Mouse (Mus musculus) frontal cortex, adult (tissue): ENCODE results near the gene Fgf11.

Experiments
- ATAC-seq: cut with Nextera tagmentation; 2 replicates; pipeline ENCODE4 v1.9.2; 2017; ENCODE audit warnings: mild to moderate bottlenecking, moderate library complexity, mixed read lengths; ENCODE audit not compliant: low TSS enrichment

Fgf11 gene

DNA sequence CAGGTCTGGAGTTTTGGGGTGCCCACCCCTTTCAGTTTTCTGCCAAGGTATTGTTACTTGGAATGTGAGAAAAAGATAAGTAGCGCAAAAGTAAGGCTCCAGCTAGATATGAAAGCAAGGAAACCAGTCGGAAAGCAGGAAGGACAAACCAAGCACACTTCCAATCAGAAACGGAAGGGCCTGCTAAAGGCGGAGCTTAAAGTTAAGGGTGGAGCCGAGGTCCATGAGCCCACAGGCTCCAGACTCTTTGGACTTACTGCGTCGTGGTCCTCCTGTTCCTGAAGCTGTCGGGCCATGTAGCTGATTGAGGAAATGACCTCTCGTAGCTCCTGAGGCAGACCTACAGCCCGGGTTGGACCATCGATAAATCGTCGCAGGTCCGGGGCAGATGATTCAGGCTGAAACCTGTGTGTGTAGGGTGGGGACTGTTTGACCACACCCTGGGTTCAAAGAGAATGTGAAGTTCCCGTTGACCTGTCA lies 16.8 kb downstream of the Fgf11 start:
- no peak for ATAC-seq

DNA sequence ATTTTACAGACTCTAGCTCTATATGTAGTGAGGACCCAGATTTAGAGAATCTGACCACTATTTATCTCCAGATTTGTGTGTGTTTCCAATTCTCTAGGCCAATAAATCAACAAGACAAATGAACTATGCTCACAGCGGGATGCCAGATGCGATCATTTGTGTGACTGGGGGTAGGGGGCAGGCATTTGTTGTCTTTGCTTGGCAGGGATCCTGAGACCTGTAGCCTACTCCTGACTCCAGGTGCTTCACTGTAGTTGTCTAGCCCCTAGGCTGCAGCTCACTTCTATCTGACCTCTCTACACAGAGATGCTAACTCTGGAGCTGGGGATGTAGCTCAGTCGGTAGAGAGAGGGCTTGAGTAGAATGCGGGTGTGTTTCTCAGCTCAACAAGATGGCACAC lies 19.8 kb downstream of the Fgf11 start:
- no peak for ATAC-seq

DNA sequence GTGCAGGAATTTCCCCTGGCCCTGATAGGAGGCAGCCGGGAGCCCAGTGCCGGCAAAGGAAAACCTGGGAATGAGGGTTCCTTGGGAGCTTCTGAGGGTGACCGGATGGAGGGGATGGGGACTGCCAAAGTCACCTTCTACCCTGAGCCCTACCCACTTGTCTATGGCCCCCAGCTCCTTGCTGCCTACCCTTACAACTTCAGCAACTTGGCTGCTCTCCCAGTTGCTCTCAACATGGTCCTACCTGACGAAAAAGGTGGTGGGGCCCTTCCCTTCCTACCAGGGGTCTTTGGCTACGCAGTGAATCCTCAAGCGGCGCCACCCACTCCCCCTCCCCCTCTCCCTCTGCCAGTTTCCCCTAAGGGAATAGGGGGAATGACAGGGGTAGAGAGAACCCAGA lies 22.7 kb downstream of the Fgf11 start:
- ATAC-seq, result no peak

DNA sequence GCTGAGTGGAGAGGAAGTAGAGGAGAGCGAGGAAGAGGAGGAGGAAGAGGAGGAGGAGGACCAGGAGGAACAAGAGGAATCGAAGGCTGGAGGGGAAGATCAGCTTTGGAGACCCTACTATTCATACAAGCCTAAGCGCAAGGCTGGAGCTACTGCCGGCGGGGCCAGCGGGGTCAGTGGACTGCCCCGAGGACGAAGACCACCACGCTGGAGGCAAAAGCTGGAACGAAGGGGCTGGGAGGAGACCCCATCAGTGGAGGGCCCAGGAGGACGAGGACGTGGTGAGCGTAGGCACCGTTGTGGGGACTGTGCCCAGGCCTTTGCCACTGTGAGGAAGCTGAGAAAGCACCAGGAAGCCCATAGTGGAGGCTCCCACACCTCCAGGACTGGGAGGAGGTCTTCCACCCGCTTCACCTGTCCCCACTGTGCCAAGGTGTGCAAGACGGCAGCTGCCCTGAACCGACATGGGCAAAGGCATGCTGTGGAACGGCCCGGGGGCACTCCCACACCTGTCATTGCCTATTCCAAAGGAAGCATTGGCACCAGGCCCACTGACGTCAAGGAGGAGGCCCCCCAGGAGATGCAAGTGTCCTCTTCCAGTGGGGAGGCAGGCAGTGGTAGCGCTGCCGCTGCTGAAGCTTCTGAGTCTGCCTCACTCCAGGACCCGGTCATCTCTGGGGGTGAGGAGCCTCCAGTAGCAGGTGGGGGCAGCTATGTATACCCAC lies 23.2 kb downstream of the Fgf11 start:
- ATAC-seq, result no peak

DNA sequence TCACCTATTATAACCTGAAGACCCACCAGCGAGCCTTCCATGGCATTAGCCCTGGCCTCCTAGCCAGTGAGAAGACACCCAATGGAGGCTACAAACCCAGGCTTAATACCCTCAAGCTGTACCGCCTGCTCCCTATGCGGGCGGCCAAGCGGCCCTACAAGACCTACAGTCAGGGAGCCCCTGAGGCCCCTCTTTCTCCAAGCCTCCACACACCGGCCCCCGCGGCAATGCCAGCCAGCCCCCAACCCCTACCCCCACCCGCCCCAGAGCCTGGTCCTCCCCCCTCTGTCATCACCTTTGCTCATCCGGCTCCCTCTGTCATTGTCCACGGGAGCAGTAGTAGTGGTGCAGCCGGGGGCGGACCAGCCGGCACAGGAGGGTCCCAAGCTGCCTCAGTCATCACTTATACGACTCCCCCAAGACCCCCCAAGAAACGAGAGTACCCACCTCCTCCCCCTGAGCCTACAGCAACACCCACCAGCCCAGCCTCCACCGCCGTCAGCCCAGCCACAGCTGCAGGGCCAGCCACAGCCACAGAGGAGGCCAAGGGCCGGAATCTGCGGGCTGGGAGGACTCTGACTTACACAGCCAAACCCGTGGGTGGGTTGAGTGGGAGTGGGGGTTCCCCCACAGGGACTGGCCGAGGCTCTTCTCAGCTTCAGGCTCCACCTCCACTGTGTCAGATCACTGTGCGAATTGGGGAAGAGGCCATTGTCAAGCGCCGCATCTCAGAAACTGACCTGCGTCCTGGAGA lies 24.0 kb downstream of the Fgf11 start:
- peak; percentile 22; the same call in 1 of the 2 replicates for ATAC-seq

DNA sequence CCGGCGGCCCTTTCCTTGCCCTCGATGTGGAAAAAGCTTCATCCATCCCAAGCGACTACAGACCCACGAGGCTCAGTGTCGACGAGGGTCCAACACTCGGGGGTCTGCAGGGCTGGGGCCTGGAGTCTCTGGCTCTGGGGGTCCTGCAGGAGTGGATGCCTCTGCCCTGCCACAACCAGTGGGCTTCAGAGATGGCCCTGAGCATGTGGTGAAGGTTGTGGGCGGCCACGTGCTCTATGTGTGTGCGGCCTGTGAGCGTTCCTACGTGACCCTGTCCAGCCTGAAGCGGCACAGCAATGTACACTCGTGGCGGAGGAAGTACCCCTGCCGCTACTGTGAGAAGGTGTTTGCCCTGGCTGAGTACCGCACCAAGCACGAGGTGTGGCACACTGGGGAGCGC lies 25.2 kb downstream of the Fgf11 start:
- ATAC-seq, result no peak

DNA sequence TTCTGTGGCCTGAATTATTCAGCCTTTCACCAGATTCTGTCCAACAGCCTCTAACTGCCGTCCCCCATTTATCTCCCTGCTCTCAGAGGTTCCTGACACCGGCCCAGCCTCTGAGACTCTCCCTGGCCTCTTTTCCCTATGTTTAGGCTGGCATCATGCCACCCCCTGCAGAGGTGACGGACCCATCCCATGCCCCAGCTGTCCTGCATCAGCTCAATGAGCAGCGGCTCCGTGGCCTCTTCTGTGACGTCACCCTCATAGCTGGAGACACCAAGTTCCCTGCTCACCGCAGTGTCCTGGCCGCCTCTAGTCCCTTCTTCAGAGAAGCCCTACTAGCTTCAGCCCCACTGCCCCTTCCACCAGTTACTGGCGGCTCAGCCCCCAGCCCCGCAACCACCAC lies 25.9 kb downstream of the Fgf11 start:
- no peak for ATAC-seq

DNA sequence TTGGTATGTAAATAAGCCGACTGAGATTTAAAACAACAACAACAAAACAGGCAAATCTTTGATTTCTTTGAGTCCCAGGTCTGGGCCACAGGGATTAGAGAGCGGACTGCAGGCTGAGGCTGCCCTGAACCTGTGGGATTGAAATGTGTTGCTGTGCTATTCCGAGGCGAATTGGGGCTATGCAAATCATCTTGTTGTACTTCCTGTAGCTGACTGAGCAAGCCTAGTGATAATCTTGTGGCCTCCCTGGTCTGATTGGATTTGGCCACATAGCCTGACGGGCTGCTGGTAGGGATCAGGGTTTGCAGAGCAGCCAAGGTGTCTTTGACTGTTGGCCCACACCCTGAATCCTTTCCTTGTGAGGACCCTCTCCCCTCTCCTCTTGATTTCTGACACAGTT lies 26.7 kb downstream of the Fgf11 start:
- no peak for ATAC-seq

DNA sequence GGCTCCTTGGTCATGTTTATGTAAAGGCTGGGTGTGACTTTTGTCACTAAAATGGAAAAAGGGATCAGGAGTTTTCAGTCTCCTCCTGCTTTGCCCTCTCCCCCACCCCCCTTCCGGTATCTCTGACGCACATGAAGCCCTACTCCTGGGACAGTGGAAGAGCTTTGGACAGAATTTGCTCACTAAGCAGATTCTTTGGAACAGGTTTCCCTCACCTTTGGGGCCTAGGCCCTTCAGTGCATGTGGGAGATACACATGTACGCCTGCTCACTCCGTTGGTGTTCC lies 34.1 kb downstream of the Fgf11 start:
- 0 out of 2 replicates have a peak, but pooled peaks have one; percentile 10 for ATAC-seq

DNA sequence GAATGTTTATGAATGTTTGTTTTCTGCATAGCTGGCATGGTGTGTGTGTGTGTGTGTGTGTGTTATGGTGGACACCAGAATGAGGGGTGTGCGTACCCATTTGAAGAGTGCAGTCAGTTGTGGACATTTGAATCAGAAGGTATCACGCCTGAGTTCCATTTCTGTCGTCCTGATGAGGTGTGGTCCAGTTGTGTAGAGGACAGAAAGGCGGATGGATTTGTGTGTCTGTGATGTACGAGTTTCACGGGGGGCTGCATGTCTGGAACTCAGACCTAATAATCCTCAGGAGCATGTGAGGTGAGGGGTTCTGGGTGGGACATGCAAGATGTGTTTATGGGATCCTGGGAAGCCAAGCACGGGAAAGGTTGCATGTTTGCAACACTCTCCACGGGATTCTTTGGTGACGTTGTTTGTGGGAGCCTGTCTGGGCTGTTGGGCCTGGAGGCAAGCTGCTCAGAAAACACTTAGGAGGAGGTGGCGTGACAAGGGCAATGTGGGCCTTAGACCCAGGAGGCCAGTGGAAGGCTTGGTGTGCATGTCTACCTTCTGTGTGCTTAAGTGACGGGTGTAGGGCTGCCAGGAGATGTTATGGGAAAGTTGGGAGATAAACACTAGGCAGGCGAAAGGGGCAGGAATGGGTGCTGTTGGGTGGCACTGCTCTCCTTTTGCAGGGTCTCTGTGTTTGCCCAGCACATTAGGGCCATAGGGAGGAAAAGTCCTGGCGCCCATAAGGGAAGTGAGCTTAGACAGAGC lies 34.6 kb downstream of the Fgf11 start:
- ATAC-seq, result 0 out of 2 replicates have a peak, but pooled peaks have one; percentile 5

DNA sequence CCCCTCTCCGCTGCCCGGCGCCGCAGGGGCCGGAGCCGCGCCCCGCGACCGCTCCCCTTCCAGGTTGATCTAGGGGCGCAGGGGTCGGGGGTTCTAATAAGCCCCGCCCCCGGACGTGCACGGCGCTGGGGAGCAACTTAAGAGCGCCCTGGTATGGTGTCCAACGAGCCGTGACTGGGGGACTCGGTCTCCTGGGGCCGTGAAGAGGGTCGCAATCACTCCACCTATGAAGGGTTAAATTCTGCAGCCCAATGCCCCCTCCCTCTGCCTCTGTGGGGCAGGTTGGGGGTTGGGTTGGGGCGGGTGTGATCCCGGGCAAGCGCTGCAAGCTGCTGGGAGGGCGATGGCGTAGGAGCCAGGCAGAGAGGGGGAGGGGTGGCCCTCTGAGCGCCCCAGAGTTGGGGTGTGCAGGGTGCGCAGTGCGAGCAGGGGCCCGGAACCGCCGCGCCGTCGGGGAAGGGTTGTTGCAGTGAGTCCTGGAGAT lies 35.5 kb downstream of the Fgf11 start:
- peak; percentile 70 for ATAC-seq

DNA sequence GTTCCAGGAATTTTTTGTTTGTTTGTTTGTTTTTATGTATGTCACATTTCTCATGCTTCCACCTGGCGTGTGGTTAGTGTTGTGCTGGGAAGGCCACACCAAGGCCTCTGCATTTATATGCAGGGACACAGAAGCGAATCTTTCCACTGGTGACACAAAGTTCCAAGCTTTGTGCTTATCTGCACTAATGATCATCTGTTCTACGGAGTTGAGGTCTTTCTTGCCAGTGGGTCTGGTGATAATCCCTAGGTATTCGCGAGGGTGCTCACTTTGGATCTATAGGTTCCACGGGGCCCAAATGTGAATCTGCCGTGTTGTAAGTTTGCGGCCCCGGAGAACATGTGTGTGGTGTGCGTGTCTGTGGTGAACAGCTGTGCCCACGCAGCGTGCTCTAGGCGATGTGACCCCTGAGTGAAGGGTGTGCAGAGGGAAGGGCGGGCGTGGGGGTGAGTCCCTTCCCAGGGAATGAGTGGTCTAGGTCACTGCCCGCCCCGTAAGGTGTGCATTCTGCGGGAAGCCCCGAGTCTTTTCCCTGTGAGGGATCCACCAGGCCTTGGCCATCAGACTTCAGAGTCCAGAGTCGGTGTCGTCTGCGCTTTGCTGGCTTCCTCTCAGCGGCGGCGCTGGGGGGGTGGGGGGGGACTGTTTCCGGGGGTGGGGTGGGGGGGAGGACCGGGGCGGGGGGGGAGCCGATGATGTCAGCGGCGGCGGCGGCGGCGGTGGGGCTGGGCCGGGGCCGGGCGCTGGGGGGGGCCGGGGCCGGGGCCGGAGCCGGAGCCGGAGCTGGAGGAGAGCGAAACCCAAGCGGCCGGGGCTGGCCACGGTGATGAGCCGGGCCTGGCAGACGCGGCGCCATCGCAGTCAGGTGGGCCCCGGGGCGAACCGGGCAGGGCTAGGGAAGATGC lies 36.2 kb downstream of the Fgf11 start, which contains the start of gene Zbtb4:
Zbtb4 (plus strand) TSS at position 692 of the 905 bp plus-strand sequence.
- peak; percentile 32; the same call in 1 of the 2 replicates for ATAC-seq

DNA sequence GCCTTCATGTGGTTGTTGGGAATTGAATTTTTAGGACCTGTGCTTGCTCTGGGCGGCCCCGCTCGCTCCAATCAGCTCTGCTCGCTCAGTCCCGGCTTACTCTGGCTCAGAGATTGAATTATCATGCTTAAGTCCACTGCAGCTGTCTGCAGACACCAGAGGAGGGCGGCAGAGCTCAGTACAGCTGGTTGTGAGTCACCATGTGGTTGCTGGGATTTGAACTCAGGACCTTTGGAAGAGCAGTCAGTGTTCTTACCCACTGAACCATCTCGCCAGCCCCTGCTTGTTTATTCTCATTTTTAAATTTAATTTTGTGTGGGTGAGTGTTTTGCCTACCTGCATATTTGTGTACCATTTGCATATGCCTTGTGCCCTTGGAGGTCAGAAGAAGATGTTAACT lies 38.1 kb downstream of the Fgf11 start:
- ATAC-seq, result no peak

DNA sequence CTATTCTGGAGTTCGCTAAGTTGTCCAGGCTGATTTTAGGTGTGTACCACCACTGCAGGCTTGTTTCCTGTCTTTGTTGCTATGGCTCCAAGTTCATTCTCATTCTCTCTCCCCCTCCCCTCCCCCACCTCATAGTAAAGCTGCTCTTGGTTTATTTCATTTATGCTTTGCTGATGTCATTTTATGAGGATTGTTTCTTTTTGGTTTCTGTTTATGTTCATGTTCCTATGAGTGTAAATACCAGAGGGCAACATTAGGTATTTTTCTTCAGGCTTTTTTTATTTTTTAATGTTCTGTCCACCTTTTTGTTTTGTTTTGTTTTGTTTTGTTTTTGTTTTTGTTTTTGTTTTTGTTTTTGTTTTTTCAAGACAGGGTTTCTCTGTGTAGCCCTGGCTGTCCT lies 39.8 kb downstream of the Fgf11 start, which contains the start of gene Slc35g3:
Slc35g3 (minus strand) TSS at position 101 of the 400 bp plus-strand sequence.
- no peak for ATAC-seq

DNA sequence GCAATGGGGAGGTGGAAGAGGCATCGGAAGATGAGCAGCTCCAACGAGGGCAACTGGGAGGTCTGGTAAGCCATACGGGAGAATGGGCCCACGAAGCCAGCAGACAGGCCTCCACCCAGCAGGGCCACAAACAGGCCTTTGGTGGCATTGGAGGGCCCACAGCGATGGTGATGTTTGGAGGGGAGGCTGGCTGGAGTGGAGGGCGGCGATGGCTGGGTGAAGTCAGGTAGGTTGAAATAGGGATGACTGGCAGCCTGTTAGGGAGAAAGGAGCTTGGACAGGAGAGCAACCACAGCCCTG lies 40.8 kb downstream of the Fgf11 start:
- no peak for ATAC-seq

DNA sequence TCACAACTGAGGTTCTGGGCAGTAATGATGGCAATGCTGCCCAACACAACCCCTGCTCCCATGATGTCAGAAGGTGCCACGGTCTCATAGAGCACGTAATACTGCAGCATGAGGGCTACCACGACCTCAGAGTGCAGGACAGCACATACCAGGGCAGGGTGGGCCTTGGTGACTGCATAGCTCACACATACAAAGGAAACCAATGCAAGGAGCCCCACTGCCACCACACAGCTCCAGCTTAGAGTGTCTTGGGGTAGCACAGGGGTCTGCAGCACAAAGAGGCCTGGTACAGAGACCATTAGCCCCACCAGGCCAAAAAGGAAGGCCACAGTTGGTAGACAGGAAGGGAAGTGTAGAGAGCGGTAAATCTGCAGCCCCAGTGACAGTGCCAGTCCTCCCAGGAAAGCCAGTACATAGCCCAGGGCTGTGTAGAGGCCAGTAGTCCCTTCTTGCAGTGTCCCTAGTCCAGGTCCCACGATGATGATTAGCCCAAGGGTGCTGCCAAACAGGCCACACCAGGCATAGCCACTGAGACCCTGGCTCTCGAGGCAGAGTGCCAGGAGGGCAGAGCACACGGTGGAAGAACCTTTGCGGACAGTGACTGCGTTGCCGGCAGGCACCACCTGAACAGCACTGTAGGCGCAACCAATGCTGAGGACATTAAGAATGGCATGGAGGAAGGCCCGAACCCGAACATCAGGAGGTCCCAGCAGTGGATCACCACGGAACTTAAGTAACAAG lies 41.3 kb downstream of the Fgf11 start:
- no peak for ATAC-seq

DNA sequence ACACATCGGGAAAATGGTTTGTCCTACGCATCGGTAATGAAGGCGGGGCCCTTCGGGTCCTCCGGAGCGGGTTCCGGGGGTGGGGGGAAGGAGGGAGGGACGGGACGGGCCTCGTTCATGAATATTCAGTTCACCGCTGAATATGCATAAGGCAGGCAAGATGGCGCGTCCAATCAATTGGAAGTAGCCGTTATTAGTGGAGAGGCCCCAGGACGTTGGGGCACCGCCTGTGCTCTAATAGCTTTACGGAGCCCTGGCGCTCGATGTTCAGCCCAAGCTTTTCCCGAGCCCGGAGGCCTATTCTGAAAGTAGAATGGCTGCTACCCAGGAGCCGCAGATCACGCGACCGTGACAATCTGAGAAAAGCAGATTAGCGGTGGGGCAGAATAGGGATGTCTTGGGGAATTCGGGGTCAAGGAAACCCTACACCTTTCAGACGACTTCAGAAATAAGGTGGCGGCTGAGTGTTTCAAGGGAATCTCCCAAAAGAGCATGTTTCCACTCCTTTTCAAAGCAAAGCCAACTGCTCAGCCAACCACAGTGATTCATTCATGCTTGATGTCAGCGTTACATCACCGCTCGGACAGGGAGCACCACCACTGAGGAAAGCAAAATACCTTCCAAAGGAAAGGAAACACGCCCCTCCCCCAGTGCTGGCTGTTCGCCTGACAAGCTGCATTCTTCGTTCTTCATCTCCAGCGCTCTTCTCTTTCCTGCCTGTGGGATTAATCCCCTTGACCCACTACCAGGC lies 42.5 kb downstream of the Fgf11 start:
- ATAC-seq, result peak; percentile 67

DNA sequence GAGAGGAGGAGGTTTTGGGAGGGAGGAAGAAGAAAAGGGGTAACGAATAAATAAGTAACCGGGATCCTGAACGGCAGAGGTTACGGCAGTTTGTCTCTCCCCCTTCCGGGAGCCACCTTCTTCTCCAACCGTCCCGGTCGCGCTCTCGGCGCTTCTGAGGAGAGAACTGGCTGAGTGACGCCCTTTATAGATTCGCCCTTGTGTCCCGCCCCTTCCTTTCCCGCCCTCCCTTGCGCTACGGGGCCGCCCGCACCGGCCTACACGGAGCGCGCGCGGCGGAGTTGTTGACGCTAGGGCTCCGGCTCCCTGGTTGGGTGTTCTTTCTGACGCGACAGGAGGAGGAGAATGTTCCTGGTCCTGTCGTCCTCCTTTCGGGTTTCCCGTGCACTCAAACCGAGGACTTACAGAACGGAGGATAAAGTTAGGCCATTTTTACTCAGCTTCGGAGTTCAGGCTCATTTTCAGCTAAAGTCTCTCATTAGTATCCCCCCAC lies 43.1 kb downstream of the Fgf11 start, which contains the start of gene Polr2a:
Polr2a (minus strand) TSS at position 160 of the 493 bp plus-strand sequence.
- peak; percentile 87 for ATAC-seq

DNA sequence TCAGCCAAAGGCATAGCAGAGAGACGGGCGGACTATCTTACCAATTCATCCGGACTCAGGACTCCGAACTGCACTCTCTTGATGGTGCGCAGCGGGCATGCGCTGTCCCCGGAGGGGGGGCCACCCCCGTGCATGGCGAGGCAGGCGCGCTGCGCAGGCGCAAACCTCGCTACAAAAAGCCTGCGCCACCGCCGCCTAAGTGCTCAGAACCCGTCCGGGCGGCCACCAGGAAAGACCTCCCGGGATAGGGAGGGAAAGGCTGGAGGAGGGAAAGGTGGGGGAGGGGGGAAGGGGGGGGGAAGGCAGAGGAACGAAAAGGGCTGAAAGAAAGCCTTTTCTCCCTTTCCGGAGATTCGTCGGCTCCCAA lies 43.6 kb downstream of the Fgf11 start:
- peak; percentile 73 for ATAC-seq
